Comparison of ENCODE assay signal across 8 mouse cellular contexts in the genomic region with DNA sequence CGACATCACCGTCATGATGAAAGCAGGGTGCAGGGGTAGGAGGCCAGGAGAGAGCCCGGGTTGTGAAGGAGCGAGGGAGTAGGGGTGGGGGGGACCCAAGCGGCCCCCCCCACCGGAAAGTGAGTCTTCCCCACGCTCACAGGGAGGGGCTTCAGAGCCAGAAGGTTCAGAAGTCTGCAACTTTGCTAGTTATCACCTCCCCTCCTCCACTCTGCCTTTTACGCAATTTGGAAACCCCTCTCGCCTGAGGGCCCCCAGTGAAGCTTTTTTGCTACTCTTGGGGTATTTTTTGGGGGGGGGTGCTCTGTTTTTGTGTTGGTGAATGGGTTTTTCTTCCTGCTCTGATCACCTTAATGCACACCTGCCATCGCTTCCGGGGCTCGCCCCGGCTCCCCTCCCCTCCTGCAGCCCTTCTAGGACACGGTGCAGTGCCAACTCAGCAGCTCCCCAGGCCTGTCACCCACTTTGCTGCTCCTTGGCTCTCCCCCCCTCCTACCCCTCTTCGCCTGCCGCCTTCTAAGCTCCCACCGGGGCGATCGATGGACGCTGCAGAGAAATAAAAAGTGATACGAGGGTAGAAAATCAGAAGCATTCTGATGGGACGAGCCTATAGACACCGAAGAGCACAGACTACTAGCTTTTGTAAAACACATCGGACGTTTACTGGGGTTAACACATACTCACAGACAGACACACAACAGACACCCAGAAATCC. TPM values are rescaled to one million over a fixed set of nuclear protein-coding genes. Genes with fewer than 3 reads are reported as not detected.
DNase-seq lines count a peak whose midpoint lies in the region; ATAC-seq lines count a peak whose summit lies in the region.

No protein-coding gene starts in this region.

- H3K4me2 ChIP-seq in limb, embryonic 11.5 days (ENCODE audit: low read depth, severe bottlenecking) = peak overlapping the region; percentile 97
- peak overlapping the region; percentile 96 for H3K4me2 ChIP-seq in stomach, embryonic 15.5 days

- peak overlapping the region; percentile 7; the same call in 1 of the 2 replicates for H3K9ac ChIP-seq in limb, embryonic 11.5 days (ENCODE audit: low read length)
- H3K9ac ChIP-seq in stomach, embryonic 15.5 days = no peak overlapping the region

- H3K27ac ChIP-seq in heart, embryonic 10.5 days = no peak overlapping the region
- H3K27ac ChIP-seq in limb, embryonic 11.5 days (replicated peaks; ENCODE audit: low read depth, low read length) = no peak overlapping the region
- H3K27ac ChIP-seq in stomach, embryonic 15.5 days = no peak overlapping the region

- peaks cover 98% of the 10 kb centered on the region for H3K27me3 ChIP-seq in heart, embryonic 10.5 days (ENCODE audit: insufficient read depth, poor library complexity, severe bottlenecking)
- peaks cover 45% of the 10 kb centered on the region for H3K27me3 ChIP-seq in limb, embryonic 11.5 days (ENCODE audit: control insufficient read depth, insufficient read depth, low read length)
- H3K27me3 ChIP-seq in stomach, embryonic 15.5 days (replicated peaks) = peaks cover 64% of the 10 kb centered on the region

- no peaks in the 10 kb centered on the region for H3K36me3 ChIP-seq in heart, embryonic 10.5 days
- no peaks in the 10 kb centered on the region for H3K36me3 ChIP-seq in limb, embryonic 11.5 days (ENCODE audit: control insufficient read depth, insufficient read depth, low read length)
- H3K36me3 ChIP-seq in stomach, embryonic 15.5 days = no peaks in the 10 kb centered on the region

- ATAC-seq in limb, embryonic 11.5 days (ENCODE audit: insufficient number of reproducible peaks, low FRiP score, low TSS enrichment, low read depth) = no peak
- no peak for ATAC-seq in stomach, embryonic 15.5 days (ENCODE audit: insufficient read depth, low FRiP score, low read depth)
- ATAC-seq in megakaryocyte progenitor cell, adult 5-6 weeks (replicated peaks; ENCODE audit: poor library complexity) = no peak

- no peak for DNase-seq in heart, embryonic 10.5 days (ENCODE audit: low spot score)
- DNase-seq in heart, postnatal 4 days = no peak
- peak; percentile 9 for DNase-seq in thymus, postnatal 14 days
- DNase-seq in thymus, adult 18-20 months = no peak
- peak; percentile 33 for DNase-seq in limb, embryonic 11.5 days (ENCODE audit: low spot score)
- DNase-seq in urinary bladder, postnatal 36 days (ENCODE audit: low spot score in 2 of 2) = no peak

- H3K4me3 ChIP-seq in heart, embryonic 10.5 days = peak overlapping the region; percentile 65
- peak overlapping the region; percentile 46 for H3K4me3 ChIP-seq in limb, embryonic 11.5 days (ENCODE audit: low read depth, low read length)
- peak overlapping the region; percentile 45 for H3K4me3 ChIP-seq in stomach, embryonic 15.5 days (replicated peaks)

- H3K4me1 ChIP-seq in heart, embryonic 10.5 days = peaks cover 32% of the 10 kb centered on the region
- peaks cover 10% of the 10 kb centered on the region; the same call in 1 of the 2 replicates for H3K4me1 ChIP-seq in limb, embryonic 11.5 days (ENCODE audit: control insufficient read depth, insufficient read depth, low read length)
- H3K4me1 ChIP-seq in stomach, embryonic 15.5 days = peaks cover 31% of the 10 kb centered on the region

- WGBS in heart, embryonic 10.5 days = 2% methylated on average over 25 of the region's 25 CpGs
- WGBS in limb, embryonic 11.5 days = under 1% methylated on average over 25 of the region's 25 CpGs
- 1% methylated on average over 25 of the region's 25 CpGs for WGBS in stomach, embryonic 15.5 days

- no peaks in the 10 kb centered on the region for H3K9me3 ChIP-seq in heart, embryonic 10.5 days
- no peaks in the 10 kb centered on the region for H3K9me3 ChIP-seq in limb, embryonic 11.5 days (ENCODE audit: control insufficient read depth, low read length)
- H3K9me3 ChIP-seq in stomach, embryonic 15.5 days = no peaks in the 10 kb centered on the region

RNA-seq across cellular contexts. Expression of a gene that starts 2.7 kb away (rescaled TPM):
- 0.25 and 0.38 TPM in 2 replicates for polyA plus RNA-seq in heart, embryonic 10.5 days (2016; fragmentation: Nextera tagmentation; extraction: Ambion mirVana)
- total RNA-seq in heart, postnatal 4 days (2021) = under 1 TPM; 0.29 to 0.59 TPM
- 0.23 and 0.38 TPM in 2 replicates for polyA plus RNA-seq in limb, embryonic 11.5 days (2014; fragmentation: Nextera tagmentation; extraction: Ambion mirVana)
- polyA plus RNA-seq in stomach, embryonic 15.5 days (2015; fragmentation: Nextera tagmentation; extraction: Ambion mirVana) = 1.6 and 1.7 TPM in 2 replicates
- not detected in 2 replicates for total RNA-seq in megakaryocyte progenitor cell, adult 5-6 weeks (2015)
- not detected in 2 replicates for total RNA-seq in megakaryocyte progenitor cell, adult 5-6 weeks (2017)

Comparison
In these comparisons a context has a peak if more than half of its experiments do, and no peak if none do; other contexts are left out.
1. DNase-seq: peak in thymus, postnatal 14 days (single experiment) and limb, embryonic 11.5 days (single experiment); none in heart, embryonic 10.5 days (single experiment), heart, postnatal 4 days (single experiment), thymus, adult 18-20 months (0 of 2) and urinary bladder, postnatal 36 days (0 of 2).
2. Peak in every context shown above with its lines, with median percentiles within 50 percentile points of each other: H3K4me3 ChIP-seq.